Mouse (Mus musculus): ENCODE results near the gene Fstl1. TPM values are rescaled to one million over a fixed set of nuclear protein-coding genes. Genes with fewer than 3 reads are reported as not detected.

The Fstl1 gene
- polyA plus RNA-seq, 1 experiment from 2014 or later = 99.0 TPM

GRCm38 (mm10) chr16:37861029-37861428 is 84.4 kb downstream of the Fstl1 start, which contains the start of gene Gm36028:
Gene Gm36028, minus strand, starts transcription at chr16:37861146.
- H3K4me3 ChIP-seq (replicated peaks) = no peak within 1 kb of the TSS
- H3K9me3 ChIP-seq = no peaks in the 10 kb centered on the region
- no peak within 1 kb of the TSS for H3K9ac ChIP-seq (replicated peaks)
- H3K27me3 ChIP-seq = no peaks in the 10 kb centered on the region
- WGBS = 86% methylated on average over 7 of the region's 7 CpGs
- no peaks in the 10 kb centered on the region for H3K36me3 ChIP-seq
- no peaks in the 10 kb centered on the region for H3K4me1 ChIP-seq (replicated peaks)
- ATAC-seq = no peak
- no peak within 1 kb of the TSS for H3K27ac ChIP-seq
- no peak within 1 kb of the TSS for H3K4me2 ChIP-seq (replicated peaks)

DNA sequence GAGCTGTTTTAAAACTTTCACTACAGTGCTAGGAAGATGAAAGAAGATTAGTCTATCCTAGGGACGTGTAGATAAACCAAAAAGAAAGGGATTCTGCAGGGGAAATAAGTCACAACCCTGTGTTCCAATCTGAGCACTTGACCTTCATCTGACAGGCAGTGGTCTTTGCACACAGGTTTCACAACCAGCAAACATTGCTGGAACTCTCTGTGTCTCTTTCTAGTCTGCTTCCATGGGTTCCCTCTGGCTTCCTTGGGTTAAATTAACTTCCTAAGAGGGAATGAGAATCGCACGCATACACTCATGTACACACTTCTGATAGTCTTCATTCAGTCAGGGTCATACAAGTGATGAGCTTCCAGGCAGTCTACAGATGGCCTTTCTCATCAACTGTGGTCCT is 87.2 kb downstream of the Fstl1 start:
- Histone ChIP-seq H3K27ac (no peak overlapping the region), H3K4me2 (replicated peaks) (no peak overlapping the region), H3K4me1 (replicated peaks) (0 out of 2 replicates have a peak, but pooled peaks cover 5% of the 10 kb centered on the region), H3K27me3 (no peaks in the 10 kb centered on the region), H3K9ac (replicated peaks) (no peak overlapping the region), H3K9me3 (no peaks in the 10 kb centered on the region), H3K4me3 (replicated peaks) (no peak overlapping the region), H3K36me3 (no peaks in the 10 kb centered on the region)
- no peak for ATAC-seq
- 80% methylated on average over 3 of the region's 3 CpGs for WGBS

- Histone ChIP-seq H3K4me3 (replicated peaks) (no peak overlapping the region), H3K9ac (replicated peaks) (no peak overlapping the region), H3K36me3 (no peaks in the 10 kb centered on the region), H3K27ac (no peak overlapping the region), H3K4me2 (replicated peaks) (no peak overlapping the region), H3K4me1 (replicated peaks) (peaks cover 18% of the 10 kb centered on the region), H3K27me3 (no peaks in the 10 kb centered on the region), H3K9me3 (no peaks in the 10 kb centered on the region)
- 79% methylated on average over 9 of the region's 9 CpGs for WGBS
- ATAC-seq = no peak
Observed at GRCm38 (mm10) chr16:37865841-37866240, 89.2 kb downstream of the Fstl1 start.

- H3K27me3 ChIP-seq = no peaks in the 10 kb centered on the region
- peak; percentile 96 for ATAC-seq
- WGBS = under 1% methylated on average over 85 of the region's 86 CpGs
Observed at GRCm38 (mm10) chr16:37867791-37868505, 91.3 kb downstream of the Fstl1 start, which contains the start of gene Lrrc58. Gene Lrrc58, plus strand, starts transcription at chr16:37868389.

DNA sequence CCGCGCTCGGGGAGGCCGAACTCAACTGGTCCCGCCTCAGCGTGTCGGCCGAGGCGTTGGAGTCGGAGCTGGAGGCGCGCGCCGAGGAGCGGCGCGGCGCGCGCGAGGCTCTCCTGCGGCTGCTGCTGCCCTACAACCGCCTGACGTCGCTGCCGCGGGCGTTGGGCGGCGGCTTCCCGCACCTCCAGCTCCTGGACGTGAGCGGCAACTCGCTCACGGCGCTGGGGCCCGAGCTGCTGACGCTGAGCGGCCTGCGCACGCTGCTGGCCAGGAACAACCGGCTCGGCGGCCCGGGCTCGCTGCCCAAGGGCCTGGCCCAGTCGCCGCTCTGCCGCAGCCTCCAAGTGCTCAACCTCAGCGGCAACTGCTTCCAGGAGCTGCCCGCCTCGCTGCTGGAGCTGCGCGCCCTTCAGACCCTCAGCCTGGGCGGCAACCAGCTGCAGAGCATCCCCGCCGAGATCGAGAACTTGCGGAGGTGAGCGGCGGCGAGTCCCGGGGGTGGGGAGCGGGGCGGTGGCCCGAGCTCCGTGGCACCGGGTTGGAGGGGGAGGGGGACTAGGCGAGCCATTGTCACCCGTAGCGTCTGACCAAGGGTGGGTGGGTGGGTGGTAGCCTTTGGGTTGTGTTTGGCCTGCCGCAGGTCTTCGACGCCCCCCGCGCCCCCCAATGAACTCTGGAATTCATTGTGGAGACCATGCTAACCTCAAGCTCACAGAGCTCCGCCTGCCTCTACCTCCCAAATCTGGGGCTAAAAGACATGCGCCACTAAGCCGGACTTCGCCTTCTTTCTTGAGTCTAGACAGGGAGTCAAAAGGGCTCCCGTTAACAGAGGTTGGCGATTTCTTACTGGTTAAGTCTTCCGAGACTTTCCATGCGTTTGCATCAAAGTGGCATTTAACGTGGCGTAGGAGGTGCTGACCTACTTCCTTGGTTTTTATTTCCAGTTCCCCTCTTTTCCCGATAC is 92.1 kb downstream of the Fstl1 start:
- under 1% methylated on average over 72 of the region's 87 CpGs for WGBS
- H3K9me3 ChIP-seq = no peaks in the 10 kb centered on the region
- ATAC-seq = peak; percentile 81

More at GRCm38 (mm10) chr16:37867791-37868505, 91.3 kb downstream of the Fstl1 start, which contains the start of gene Lrrc58:
- H3K36me3 ChIP-seq = no peaks in the 10 kb centered on the region; the same call in 1 of the 2 replicates
- peak within 1 kb of the TSS; percentile 98 for H3K9ac ChIP-seq (replicated peaks)
- H3K9me3 ChIP-seq = no peaks in the 10 kb centered on the region
- peak within 1 kb of the TSS; percentile 98 for H3K4me3 ChIP-seq (replicated peaks)
- H3K4me1 ChIP-seq (replicated peaks) = peaks cover 30% of the 10 kb centered on the region
- H3K27ac ChIP-seq = peak within 1 kb of the TSS; percentile 100
- peak within 1 kb of the TSS; percentile 75 for H3K4me2 ChIP-seq (replicated peaks)

DNA sequence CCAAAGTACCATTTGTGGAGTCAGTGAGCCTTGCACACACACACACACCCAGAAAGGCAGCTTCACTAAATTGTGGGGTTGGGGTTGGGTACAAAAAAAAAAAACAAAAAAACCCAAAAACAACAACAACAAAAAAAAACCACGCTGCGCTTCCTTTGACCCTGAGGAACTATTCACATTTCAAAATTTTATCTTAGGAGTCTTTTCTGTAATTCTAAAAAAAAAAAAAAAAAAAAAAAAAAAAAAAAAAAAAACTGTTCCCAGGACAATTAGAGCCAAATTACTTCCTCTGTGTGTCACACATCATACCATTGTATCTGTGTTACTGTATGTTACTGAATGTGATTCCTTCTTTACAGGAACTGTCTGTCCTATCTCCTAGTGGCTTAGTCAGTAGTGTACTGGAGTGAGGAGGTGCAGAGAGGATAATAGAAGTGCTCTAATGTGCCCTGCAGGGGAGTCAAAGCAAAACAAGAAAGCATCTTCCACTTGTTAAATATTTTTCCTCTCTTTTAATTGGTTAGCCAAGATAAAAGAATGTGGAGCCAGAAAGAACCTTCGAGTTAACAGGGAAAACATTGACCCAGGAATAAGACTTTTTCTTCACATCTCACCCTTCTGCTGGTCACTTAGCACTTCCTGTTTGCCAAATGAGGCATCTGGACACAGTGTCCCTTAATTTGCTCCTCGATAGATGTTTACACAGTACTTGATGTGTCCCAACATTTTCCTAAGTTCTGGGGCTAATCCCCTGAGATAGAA is 93.0 kb downstream of the Fstl1 start:
- no peaks in the 10 kb centered on the region for H3K9me3 ChIP-seq
- peak overlapping the region; percentile 75 for H3K4me2 ChIP-seq (replicated peaks)
- WGBS = 32% methylated on average over 4 of the region's 4 CpGs
- H3K27me3 ChIP-seq = no peaks in the 10 kb centered on the region
- peak overlapping the region; percentile 98 for H3K4me3 ChIP-seq (replicated peaks)
- no peaks in the 10 kb centered on the region; the same call in 1 of the 2 replicates for H3K36me3 ChIP-seq
- ATAC-seq = no peak
- peaks cover 33% of the 10 kb centered on the region for H3K4me1 ChIP-seq (replicated peaks)
- peak overlapping the region; percentile 100 for H3K27ac ChIP-seq
- peak overlapping the region; percentile 98 for H3K9ac ChIP-seq (replicated peaks)

More for the DNA sequence above, 92.1 kb downstream of the Fstl1 start:
- Histone ChIP-seq H3K4me3 (replicated peaks) (peak overlapping the region; percentile 98), H3K36me3 (no peaks in the 10 kb centered on the region; the same call in 1 of the 2 replicates), H3K4me2 (replicated peaks) (peak overlapping the region; percentile 75), H3K4me1 (replicated peaks) (peaks cover 33% of the 10 kb centered on the region), H3K9ac (replicated peaks) (peak overlapping the region; percentile 98), H3K27me3 (no peaks in the 10 kb centered on the region), H3K27ac (peak overlapping the region; percentile 100)

GRCm38 (mm10) chr16:37871112-37871715 is 94.5 kb downstream of the Fstl1 start:
- H3K4me2 ChIP-seq (replicated peaks) = peak overlapping the region; percentile 75
- peaks cover 36% of the 10 kb centered on the region for H3K4me1 ChIP-seq (replicated peaks)
- no peak overlapping the region for H3K9ac ChIP-seq (replicated peaks)
- H3K27me3 ChIP-seq = no peaks in the 10 kb centered on the region
- H3K4me3 ChIP-seq (replicated peaks) = peak overlapping the region; percentile 6; the same call in 1 of the 2 replicates
- no peak for ATAC-seq
- H3K36me3 ChIP-seq = no peaks in the 10 kb centered on the region; the same call in 1 of the 2 replicates
- H3K27ac ChIP-seq = no peak overlapping the region
- no peaks in the 10 kb centered on the region for H3K9me3 ChIP-seq
- 85% methylated on average over 4 of the region's 4 CpGs for WGBS

GRCm38 (mm10) chr16:37874501-37875235 is 98.0 kb downstream of the Fstl1 start:
- WGBS = 83% methylated on average over 4 of the region's 4 CpGs
- H3K36me3 ChIP-seq = peaks cover 26% of the 10 kb centered on the region
- peaks cover 35% of the 10 kb centered on the region for H3K4me1 ChIP-seq (replicated peaks)
- no peak overlapping the region for H3K27ac ChIP-seq
- no peak overlapping the region for H3K4me2 ChIP-seq (replicated peaks)
- no peak overlapping the region for H3K4me3 ChIP-seq (replicated peaks)
- H3K9me3 ChIP-seq = no peaks in the 10 kb centered on the region
- ATAC-seq = no peak
- no peaks in the 10 kb centered on the region for H3K27me3 ChIP-seq
- H3K9ac ChIP-seq (replicated peaks) = no peak overlapping the region

DNA sequence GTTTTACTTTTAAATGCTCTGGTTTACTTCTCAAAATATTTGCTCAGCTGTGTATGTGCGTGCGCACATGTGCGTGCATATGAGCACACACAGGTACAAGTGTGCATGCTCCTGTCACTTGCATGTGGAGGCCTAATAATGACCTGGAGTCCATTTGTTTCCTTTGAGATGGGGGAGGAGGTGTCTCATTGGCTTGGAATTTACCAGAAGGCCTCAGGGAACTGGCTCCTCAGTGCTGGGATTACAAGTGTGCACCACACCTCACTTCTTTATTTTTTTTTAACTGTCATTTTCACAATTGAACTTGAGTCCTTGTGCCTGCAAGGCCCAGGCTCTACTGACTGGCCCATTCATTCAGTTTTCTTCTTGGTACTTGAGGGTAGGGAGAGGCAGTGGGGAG is 100.7 kb downstream of the Fstl1 start:
- peaks cover 15% of the 10 kb centered on the region for H3K4me1 ChIP-seq (replicated peaks)
- 98% methylated on average over 3 of the region's 3 CpGs for WGBS
- ATAC-seq = no peak
- peaks cover 47% of the 10 kb centered on the region for H3K36me3 ChIP-seq
- no peak overlapping the region for H3K4me2 ChIP-seq (replicated peaks)
- no peaks in the 10 kb centered on the region for H3K9me3 ChIP-seq
- no peak overlapping the region for H3K4me3 ChIP-seq (replicated peaks)
- H3K9ac ChIP-seq (replicated peaks) = no peak overlapping the region
- no peak overlapping the region for H3K27ac ChIP-seq
- H3K27me3 ChIP-seq = no peaks in the 10 kb centered on the region

- 90% methylated on average over 7 of the region's 7 CpGs for WGBS
Observed at GRCm38 (mm10) chr16:37878951-37879505, 102.4 kb downstream of the Fstl1 start.

More at GRCm38 (mm10) chr16:37878951-37879505, 102.4 kb downstream of the Fstl1 start:
- ATAC-seq = no peak
- Histone ChIP-seq H3K9me3 (no peaks in the 10 kb centered on the region), H3K4me2 (replicated peaks) (no peak overlapping the region), H3K9ac (replicated peaks) (no peak overlapping the region), H3K27ac (no peak overlapping the region), H3K4me3 (replicated peaks) (no peak overlapping the region), H3K36me3 (peaks cover 63% of the 10 kb centered on the region), H3K27me3 (no peaks in the 10 kb centered on the region), H3K4me1 (replicated peaks) (peaks cover 9% of the 10 kb centered on the region)
